Comparison of ENCODE assay signal across 8 mouse cellular contexts in genomic region chr10:19592556-19592955, GRCm38 (mm10). TPM values are rescaled to one million over a fixed set of nuclear protein-coding genes. Genes with fewer than 3 reads are reported as not detected.
DNase-seq lines count a peak whose midpoint lies in the region; ATAC-seq and TF ChIP-seq lines count a peak whose summit lies in the region.

No protein-coding gene starts in this region.

- no peaks in the 10 kb centered on the region for H3K36me3 ChIP-seq in spleen, adult 2 months (ENCODE audit: control insufficient read depth, insufficient read depth, low read length)
- H3K36me3 ChIP-seq in limb, embryonic 13.5 days: no peaks in the 10 kb centered on the region
- peaks cover 6% of the 10 kb centered on the region; the same call in 1 of the 2 replicates for H3K36me3 ChIP-seq in small intestine, adult 2 months (ENCODE audit: control insufficient read depth, insufficient read depth, low read length)

- H3K27me3 ChIP-seq in spleen, adult 2 months (ENCODE audit: control insufficient read depth, insufficient read depth, low read length): no peaks in the 10 kb centered on the region
- H3K27me3 ChIP-seq in limb, embryonic 13.5 days: no peaks in the 10 kb centered on the region
- no peaks in the 10 kb centered on the region for H3K27me3 ChIP-seq in small intestine, adult 2 months (ENCODE audit: control insufficient read depth, insufficient read depth, low read length)

- H3K4me2 ChIP-seq in limb, embryonic 13.5 days (replicated peaks): peak overlapping the region; percentile 75

- no peak for TF ChIP-seq POLR2A in spleen, adult 2 months (IDR thresholded peaks at IDR 0.05; ENCODE audit: low read depth, low read length)
- no peak for TF ChIP-seq POLR2A in small intestine, adult 2 months (IDR thresholded peaks at IDR 0.05; ENCODE audit: low read depth, low read length)

- peaks cover 17% of the 10 kb centered on the region for H3K4me1 ChIP-seq in spleen, adult 2 months (ENCODE audit: control insufficient read depth, insufficient read depth, insufficient read length)
- H3K4me1 ChIP-seq in limb, embryonic 13.5 days: peaks cover 22% of the 10 kb centered on the region
- peaks cover 23% of the 10 kb centered on the region; the same call in 1 of the 2 replicates for H3K4me1 ChIP-seq in small intestine, adult 2 months (ENCODE audit: control insufficient read depth, insufficient read depth, insufficient read length, low read length)

- DNase-seq in CD4-positive, CD25-positive, alpha-beta regulatory T cell, adult 2 months (ENCODE audit: low read depth, low spot score): peak; percentile 38
- no peak for DNase-seq in spleen, adult 2 months (ENCODE audit: low read depth in 1 of 2, low spot score in 2 of 2)
- DNase-seq in spleen, adult 12 weeks (ENCODE audit: low spot score): no peak
- no peak for DNase-seq in layer of hippocampus, adult 8-10 months (ENCODE audit: low spot score in 2 of 2)
- DNase-seq in spleen, postnatal 4 days (ENCODE audit: low spot score in 2 of 2): no peak

- peak overlapping the region; percentile 99; the same call in 1 of the 2 replicates for H3K27ac ChIP-seq in spleen, adult 2 months (ENCODE audit: insufficient read depth, low read length)
- peak overlapping the region; percentile 73; the same call in 1 of the 2 replicates for H3K27ac ChIP-seq in limb, embryonic 13.5 days
- peak overlapping the region; percentile 93 for H3K27ac ChIP-seq in small intestine, adult 2 months (ENCODE audit: insufficient read depth, low read depth, low read length)

- no peaks in the 10 kb centered on the region for H3K9me3 ChIP-seq in limb, embryonic 13.5 days

- TF ChIP-seq CTCF in spleen, adult 2 months (IDR thresholded peaks at IDR 0.05; ENCODE audit: extremely low read depth, insufficient read depth, insufficient read length, insufficient replicate concordance): no peak
- no peak for TF ChIP-seq CTCF in small intestine, adult 2 months (IDR thresholded peaks at IDR 0.05; ENCODE audit: extremely low read depth, insufficient read length, insufficient replicate concordance, low read depth, low read length)

- peak overlapping the region; percentile 92 for H3K4me3 ChIP-seq in spleen, adult 2 months (ENCODE audit: extremely low read depth, insufficient read depth, insufficient read length)
- peak overlapping the region; percentile 78 for H3K4me3 ChIP-seq in limb, embryonic 13.5 days
- peak overlapping the region; percentile 92 for H3K4me3 ChIP-seq in small intestine, adult 2 months (ENCODE audit: low read depth, low read length)

- 2% methylated on average over 3 of the region's 3 CpGs for WGBS in spleen, adult 2 months
- WGBS in limb, embryonic 13.5 days: 5% methylated on average over 3 of the region's 3 CpGs
- WGBS in small intestine, adult 2 months: under 1% methylated on average over 3 of the region's 3 CpGs

- H3K9ac ChIP-seq in limb, embryonic 13.5 days: peak overlapping the region; percentile 87

- ATAC-seq in CD4-positive, CD25-positive, alpha-beta regulatory T cell, adult 4 months: no peak
- ATAC-seq in limb, embryonic 13.5 days (ENCODE audit: low FRiP score, low read depth): no peak

RNA-seq across cellular contexts. Expression of gene Ifngr1, which starts 0.8 kb away (rescaled TPM):
- 100 to 1,000 TPM; 424 to 434 TPM for polyA plus RNA-seq in CD4-positive, CD25-positive, alpha-beta regulatory T cell, adult 4 months (2017; shearing (Covaris generic))
- polyA plus RNA-seq in spleen, adult 2 months (2012; rRNA removed): 36.6 and 40.4 TPM in 2 replicates
- polyA plus RNA-seq in limb, embryonic 13.5 days (2015; fragmentation: Nextera tagmentation; extraction: Ambion mirVana): 44.0 and 45.0 TPM in 2 replicates
- 17.7 and 37.4 TPM in 2 replicates for polyA plus RNA-seq in small intestine, adult 2 months (2012; rRNA removed)
- 10 to 100 TPM; 20.6 to 30.4 (median 25.0) TPM for total RNA-seq in layer of hippocampus, adult 8-10 months (2022)

RNA-seq across cellular contexts. Expression of gene Il22ra2, which starts 29.2 kb away (rescaled TPM):
- not detected for polyA plus RNA-seq in CD4-positive, CD25-positive, alpha-beta regulatory T cell, adult 4 months (2017; shearing (Covaris generic))
- polyA plus RNA-seq in spleen, adult 2 months (2012; rRNA removed): 0.55 and 0.65 TPM in 2 replicates
- polyA plus RNA-seq in limb, embryonic 13.5 days (2015; fragmentation: Nextera tagmentation; extraction: Ambion mirVana): not detected in 2 replicates
- 0.56 and 0.58 TPM in 2 replicates for polyA plus RNA-seq in small intestine, adult 2 months (2012; rRNA removed)
- not detected for total RNA-seq in layer of hippocampus, adult 8-10 months (2022)
